Mouse (Mus musculus): ENCODE measurements around the gene Lbhd1.

The Lbhd1 gene

DNA sequence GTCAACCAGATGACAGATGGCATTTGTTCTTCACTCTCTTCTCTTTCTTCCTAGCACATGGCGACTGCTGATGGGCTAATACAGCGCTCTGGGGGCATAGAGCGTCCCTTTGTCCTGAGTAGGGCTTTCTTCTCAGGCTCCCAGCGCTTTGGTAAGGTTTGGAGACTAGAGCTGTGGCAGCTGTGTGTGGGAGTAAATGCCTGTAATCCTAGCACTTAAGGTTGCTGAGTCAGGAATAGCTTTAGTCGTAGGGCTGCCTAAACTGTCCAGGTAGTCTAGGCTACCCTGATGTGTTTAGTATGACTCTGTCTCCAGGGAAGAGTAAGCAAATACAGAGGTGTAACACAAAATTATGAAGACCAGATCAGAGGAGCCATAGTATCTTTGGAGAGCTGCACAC, 28.3 kb downstream of the Lbhd1 start:
- no peak for DNase-seq (ENCODE audit: extremely low spot score)

DNA sequence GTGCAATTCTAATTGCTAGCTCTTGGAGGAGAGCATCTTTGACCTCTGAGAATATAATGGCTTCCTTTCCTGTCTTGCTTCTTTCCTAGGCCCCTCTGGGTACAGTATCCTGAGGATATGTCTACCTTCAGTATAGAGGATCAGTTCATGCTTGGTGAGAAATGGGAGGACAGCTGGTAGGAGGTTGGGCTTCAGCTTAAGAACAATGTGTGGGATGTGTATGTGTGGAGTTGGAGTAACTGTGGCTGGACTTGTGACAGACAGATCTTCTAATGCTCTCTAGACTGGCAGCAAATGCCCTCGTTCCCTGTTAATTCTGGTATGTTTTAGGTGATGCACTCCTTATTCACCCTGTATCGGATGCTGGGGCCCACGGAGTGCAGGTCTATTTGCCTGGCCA, 30.7 kb downstream of the Lbhd1 start:
- no peak for DNase-seq (ENCODE audit: extremely low spot score)

DNA sequence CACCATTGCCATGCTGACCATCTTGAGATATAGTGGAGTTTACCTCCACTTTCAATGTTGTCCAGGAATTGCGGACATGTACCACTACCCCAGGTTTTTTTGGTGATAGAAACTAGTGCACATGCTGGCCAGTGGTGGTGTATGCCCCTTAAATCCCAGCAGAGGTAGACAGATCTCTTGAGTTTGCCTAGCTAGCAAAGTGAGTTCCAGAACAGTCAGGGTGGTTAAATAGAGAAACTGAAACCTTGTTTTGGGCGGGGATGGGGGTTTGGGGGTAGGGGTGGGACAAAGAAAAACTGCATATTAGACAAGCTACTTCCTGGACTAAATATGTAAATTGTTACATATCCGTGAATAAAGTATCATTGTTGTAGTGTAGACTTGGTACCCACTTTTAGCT, 35.5 kb downstream of the Lbhd1 start:
- no peak for DNase-seq (ENCODE audit: extremely low spot score)

DNA sequence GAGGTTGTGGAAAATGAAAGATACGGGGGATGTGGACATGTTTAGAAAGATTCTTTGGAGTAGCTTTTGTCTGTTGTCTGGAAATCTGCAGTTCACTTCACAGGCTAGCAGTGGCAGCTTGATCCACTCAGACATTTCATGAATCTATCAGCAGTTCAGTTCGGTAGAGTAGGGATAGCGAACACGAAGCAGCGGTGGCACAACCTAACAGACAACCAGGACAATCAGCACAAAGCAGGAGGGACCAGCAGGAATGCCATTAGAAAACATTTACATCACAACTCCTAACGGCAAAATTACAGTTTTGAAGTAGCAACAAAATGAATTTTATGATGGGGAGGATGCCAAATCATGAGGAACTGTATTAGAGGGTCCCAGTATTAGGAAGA, 36.1 kb downstream of the Lbhd1 start:
- no peak for DNase-seq (ENCODE audit: extremely low spot score)

DNA sequence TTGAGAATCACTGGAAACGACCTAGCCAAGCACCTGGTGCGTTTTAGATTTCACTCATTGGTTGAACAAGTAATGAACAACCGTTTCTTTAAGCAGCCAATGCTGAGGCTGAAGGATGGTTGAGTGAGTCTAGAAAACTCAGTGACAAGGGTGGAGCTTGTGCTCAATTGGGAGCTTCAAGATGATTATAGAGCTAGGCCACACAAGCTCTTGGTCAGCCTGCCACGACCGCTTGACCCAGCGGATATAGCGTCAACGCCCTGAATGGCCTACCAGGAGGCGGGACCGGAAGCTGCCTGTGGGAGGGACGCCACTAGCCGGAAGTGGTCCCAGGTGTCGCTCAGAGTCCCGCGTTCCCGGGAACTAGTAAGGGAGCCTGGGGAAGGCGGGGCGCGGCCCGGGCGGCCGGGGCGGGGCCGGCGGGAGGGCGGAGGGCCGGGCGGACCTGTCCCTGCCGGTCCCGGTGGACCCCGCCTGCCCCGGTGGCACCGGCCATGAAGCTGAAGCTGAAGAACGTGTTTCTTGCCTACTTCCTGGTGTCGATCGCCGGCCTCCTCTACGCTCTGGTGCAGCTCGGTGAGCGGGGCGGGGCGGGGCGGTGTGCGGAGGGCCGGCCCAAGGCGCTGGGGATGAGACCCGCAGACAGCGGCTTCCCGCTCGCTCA, 36.7 kb downstream of the Lbhd1 start, which contains the start of gene B3gat3:
TSS of gene B3gat3 (plus strand) at position 302 of the 664 bp plus-strand sequence.
- peak; percentile 96 for DNase-seq (ENCODE audit: extremely low spot score)

DNA sequence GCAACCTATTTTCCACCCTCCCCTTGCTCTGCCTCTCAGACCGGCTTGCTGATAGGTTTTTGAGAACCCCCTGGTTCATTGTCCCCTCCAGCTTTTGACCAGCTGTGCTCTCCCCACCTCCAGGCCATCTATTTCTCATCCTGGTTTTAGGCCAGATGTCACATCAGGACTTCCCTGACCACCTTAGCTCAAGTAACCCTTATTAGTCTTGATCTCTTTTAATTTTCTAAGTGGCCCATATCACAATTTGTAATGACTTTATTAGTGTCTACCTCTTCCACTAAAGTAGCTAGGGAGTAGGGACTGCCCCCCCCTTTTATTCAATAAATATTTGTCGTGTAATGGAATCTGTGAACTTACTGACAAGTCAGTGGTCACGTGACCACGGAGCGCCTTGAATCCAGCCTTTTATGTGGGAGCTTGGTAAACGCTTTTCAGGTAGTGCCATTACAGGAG, 37.3 kb downstream of the Lbhd1 start:
- DNase-seq (ENCODE audit: extremely low spot score): peak; percentile 49

DNA sequence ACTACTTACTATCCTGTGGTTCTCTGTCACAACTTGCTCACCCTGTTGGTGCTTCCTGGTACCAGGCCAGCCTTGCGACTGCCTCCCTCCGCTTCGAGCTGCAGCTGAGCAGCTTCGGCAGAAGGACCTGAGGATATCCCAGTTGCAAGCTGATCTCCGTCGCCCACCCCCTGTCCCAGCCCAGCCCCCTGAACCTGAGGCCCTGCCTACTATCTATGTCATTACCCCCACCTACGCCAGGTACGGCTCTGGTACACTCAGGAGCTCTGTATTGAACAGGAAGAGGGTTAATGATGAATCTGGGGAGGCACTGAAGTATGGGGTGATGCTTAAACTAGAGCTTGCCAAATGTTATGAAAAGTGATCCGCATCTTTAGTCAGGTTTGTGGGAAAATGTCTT, 38.2 kb downstream of the Lbhd1 start:
- DNase-seq (ENCODE audit: extremely low spot score): no peak

DNA sequence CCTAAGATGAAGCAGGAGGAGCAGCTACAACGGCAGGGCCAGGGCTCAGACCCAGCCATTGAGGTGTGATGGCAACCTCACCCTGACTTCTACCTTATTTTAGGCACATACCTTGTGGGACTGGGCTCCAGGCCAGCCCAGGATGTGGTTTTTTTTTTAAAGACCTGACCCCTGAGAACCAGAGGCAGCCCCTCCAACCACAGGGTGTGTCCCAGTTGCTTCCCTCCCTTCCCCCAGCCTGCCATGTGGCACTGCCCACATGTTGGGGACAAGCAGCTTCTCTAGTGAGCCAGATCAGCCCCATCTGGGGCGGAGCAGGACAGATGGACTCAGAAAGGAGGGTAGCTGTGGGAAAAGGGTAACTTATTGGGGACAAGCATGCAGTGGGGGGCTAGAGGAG, 43.2 kb downstream of the Lbhd1 start:
- no peak for DNase-seq (ENCODE audit: extremely low spot score)

DNA sequence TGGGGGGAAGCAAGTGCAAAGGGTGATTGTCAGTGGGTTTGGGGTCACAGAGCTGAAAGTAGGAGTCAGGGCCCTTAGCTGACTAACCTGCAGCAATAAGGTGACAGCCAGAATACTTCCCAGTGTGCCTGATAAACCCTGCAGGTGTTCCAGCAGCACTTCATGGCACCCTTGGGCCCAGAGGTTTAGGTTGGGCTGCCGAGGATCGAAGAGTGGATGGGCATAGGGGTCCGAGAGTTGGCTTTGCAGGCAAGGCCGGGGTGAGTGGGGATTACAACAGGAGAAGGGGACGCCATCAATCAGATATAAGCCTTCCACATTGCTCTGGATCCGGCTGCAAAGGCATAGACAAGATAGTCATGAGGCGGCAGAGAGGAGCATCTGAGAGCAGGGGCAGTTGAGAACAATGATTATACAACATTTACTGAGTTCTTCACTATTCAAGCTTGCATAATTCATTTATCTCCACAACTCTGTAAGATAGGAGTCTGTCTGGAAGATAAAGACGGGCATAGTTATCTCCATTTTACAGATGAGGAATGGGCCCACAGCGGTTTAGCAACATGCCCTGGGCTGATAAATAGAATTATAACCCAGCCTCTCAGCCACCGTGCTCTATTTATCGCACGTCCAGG, 44.5 kb downstream of the Lbhd1 start:
- no peak for DNase-seq (ENCODE audit: extremely low spot score)

DNA sequence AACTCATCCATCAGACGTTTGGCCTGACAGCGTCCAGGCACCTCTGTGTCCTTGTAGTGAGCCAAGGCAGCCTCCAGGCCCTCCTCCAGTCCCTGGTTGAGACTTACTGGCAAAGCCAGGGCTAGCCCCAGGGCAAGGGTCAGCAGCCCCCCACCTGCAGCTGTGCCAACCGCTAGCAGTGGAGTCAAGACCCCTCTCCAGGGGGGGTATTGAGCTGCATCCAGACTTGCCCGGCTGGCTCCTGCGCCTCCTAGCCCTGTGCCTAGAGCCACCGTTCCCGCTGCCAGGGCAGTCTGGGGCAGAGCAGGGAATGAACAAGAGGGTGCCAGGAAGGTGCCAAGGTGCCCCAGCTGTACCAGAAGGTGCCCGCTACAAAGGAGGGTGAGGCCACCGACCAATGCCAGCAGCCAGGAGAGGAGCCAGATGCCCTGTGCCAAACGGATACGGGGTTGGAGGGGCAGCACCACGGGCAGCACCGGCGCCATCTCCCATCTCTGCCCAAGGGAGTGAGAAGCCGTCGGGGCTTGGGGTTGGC, 45.2 kb downstream of the Lbhd1 start:
- no peak for DNase-seq (ENCODE audit: extremely low spot score)

DNA sequence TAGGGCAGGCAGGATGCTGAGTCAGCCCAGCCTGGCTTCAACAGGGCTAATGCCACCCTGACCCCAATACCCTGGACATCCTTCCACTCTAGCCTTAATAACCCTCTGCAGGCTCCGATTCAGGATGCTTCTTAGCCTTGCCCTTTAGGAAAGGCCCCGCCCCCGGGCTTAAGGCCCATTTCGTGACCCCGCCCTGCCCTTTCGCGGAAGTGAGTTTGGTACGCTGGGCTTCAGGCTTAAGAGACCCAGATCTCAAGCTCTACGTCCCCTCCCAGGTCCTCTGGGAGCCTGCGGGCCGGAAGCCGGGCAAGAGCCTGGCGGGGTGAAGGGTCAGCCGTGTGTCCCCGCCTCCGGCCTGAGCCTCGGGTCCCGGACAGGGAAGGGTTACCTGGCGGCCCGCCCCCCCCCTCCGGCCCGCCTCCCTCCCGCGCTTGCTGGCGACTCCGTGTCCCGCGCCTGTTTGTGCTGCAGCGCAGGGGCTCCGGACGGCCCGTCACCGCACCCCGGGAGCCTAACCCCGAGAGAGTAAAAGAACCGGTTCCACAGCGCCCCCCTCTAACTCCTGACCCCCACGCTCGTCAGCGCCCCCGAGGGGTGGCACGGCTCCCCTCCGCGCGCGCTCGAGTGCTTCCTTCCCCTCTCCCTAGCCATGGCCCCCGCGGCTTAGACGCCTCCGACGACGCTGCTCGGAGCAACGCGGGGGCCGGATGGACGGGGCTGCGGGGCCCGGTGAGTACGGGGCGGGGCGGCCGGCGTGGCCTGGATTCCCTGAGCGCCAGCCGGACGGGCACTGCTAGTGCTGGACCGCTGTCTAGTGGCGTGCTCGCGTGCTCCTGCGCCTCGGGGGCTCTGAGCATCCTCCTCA, 45.9 kb downstream of the Lbhd1 start, which contains the start of the genes Rom1 and Eml3:
TSS of gene Rom1 (minus strand) at position 133 of the 865 bp plus-strand sequence.
TSS of gene Eml3 (plus strand) at position 329 of the 865 bp plus-strand sequence.
- DNase-seq (ENCODE audit: extremely low spot score): peak; percentile 91

DNA sequence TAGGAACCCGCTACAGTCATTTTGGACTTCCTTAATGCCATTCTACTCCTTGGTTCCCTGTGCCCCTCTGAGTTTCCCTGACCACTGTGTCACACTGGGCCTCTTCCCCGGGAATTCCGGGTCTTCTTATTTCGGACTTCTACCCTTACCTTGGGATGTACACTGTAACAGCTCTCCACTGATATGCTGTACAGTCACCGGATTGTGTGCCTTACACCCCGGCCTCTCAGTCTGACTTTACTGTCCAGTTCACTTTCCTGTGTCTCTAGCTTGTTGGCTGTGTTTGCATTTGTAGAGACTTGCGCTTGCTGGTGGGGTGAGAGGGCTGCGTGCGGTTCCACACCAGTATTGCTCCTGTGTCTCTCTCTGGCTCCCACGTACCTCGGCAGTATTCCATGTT, 46.6 kb downstream of the Lbhd1 start:
- DNase-seq (ENCODE audit: extremely low spot score): no peak

DNA sequence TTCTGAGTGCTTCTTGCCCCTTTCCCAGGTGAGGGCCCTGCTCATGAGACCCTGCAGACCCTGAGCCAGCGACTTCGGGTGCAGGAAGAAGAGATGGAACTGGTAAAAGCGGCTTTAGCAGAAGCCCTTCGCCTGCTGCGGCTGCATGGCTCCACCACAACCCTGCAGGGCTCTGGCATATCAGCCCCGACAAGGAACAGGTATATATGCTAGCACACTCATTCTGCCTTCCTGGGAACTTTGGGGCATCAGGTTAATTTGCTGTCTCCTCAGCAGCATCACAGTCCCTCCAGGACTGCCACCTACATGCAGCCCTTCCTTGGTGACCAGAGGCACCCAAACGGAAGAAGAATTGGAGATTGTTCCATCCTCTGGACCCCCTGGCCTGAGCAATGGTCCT, 47.2 kb downstream of the Lbhd1 start:
- DNase-seq (ENCODE audit: extremely low spot score): no peak

DNA sequence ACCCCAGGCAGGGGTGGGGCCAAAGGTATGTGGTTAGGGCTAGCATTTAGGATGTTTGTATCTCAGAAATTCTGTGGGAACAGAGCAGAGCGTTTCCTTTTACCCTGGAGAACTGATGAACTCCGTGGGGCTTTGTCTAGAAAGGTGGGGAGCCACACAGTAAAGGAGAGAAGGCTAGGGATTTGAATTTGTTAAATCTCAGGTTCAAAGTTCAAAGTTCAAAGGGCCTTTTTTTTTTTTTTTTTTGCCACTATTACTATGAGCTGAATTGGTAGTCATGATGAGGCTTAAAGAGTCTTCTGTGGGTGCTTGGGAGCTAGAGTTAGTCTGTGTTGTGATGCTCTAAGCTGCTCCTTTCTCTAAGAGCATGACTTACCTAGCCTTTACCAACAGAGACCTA, 53.2 kb downstream of the Lbhd1 start:
- no peak for DNase-seq (ENCODE audit: extremely low spot score)

DNA sequence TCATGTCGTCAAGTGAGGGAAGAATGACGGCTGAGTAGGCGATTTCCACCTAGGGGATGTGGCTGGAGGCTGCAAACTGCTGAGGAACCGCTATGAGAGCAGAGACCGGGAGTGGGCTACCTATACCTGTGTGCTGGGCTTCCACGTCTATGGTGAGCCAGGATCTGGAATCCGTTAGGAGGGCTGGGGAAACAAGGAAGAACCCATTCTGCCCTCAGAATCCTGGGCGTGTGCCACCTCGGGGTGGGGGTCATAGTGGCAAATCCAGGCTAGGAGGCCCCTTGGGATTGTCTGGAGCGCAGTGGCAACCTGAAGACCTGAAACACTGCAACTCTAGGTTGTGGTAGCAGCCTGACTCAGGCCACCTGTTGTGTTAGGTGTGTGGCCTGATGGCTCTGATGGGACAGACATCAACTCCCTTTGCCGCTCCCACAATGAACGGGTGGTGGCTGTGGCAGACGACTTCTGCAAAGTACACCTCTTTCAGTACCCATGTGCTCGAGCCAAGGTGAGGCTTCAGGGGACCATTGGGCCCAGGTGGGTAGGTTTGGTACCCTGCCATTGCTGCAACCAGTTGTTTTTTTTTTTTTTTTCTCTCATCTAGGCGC, 57.1 kb downstream of the Lbhd1 start:
- DNase-seq (ENCODE audit: extremely low spot score): no peak

DNA sequence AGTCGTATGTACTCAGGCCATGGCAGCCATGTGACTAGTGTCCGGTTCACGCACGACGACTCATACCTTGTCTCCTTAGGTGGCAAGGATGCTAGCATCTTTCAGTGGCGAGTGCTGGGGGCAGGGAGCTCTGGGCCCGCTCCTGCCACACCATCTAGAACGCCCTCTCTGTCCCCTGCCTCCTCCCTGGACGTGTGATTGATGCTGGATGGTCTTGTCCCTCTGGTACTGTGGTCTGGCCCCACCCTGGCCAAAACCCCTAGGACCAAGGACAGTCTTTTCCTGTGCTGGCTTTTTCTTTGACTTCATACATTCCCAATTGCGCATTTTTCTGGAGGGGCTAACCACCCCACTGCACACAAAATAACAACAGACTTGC, 57.6 kb downstream of the Lbhd1 start:
- no peak for DNase-seq (ENCODE audit: extremely low spot score)

DNA sequence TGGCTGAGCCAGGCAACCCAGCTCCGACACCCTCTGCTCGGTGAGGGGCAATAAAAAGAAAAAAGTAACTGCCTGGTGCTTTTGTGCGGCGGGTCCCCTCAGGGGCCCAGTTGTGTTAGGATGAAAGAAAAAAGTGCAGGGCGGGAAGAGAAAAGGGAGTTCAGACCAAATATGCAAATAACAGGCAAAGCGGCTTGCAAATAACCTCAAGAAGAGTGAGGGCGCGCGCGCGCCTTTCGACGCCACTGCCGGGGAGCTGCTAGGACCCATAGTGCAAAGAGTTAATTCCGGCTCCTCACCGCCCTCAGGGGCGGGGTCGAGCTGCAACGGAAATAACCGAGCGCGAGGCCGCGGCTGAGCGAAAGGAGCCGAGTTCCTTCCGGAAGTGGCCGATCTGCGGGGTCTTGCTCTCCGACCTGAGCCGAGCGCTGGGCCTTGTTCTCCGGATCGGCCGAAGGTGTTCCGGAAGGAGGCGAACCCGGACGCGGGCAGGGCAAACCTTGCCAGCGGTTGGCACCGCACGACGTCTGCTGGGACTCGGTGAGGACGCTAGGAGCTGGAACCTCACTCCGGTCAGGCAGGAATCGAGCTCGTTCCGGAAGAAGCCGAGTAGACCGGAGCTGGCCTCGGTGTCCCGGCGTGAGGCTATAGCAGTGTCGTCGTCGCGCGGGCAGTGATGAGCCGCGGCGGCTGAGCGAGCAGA, 58.1 kb downstream of the Lbhd1 start, which contains the start of gene Mta2:
TSS of gene Mta2 (plus strand) at position 361 of the 703 bp plus-strand sequence.
- peak; percentile 98 for DNase-seq (ENCODE audit: extremely low spot score)

Data from embryo, embryonic 9.5 days (tissue).